Mouse (Mus musculus): ENCODE results near the gene Gm6793.

The Gm6793 gene

DNA sequence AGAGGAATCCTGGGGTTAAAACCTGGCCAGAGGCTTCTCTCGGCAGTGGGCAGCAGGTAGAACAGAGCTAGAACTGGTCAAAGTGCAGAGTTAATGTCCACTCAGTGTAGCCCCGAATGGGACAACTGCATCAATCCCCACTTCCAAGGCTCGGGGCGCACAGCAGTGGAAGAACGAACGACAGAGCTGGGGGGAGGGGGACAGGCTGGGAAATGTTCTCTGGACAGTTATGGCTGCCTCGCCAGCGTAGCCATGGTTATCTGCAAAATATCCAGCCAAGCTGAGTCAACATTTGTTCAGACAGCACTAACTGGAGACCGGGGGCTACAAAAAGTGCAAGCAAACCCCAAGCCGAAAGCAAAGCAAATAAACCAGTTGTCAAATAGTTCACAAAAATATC is 36.7 kb downstream of the Gm6793 start:
- no peak for DNase-seq

DNA sequence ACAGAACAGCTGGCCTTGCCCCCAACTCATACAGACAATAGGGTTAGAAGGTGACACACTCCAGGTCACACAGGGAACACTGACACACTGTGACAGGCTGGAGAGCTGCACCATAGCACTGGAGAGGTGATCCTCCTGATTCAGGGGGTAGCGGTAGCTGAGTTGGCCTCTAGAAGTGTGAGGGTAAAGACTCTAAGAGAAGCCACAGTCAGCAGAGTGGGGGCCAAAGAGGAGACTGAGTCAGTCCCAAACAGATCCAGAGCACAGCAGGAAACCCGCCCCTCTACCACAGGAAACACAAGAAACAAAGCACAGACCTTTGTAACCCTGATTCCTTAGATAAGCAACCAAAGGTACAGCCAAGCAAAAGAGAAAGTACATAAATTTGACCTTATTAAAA is 38.5 kb downstream of the Gm6793 start:
- no peak for DNase-seq

DNA sequence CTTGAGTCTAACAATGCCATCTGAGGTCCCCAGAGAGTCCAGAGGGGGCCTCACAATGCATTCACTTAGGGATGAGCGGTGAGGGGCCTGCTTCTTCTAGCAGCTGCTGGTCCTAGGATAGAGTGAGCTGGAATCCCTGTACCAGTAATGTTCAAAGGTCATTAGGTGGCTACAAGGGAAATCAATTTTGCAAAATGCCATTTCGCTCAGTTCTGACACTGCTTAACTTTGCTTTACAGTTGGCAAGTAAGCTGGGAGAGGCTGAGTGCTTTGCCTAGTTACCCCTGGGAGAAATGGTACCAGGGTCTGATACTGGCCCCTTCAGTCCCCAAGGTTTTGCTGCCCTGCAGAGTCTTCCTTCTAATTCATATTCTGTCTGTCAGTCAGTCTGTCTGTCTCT is 39.1 kb downstream of the Gm6793 start:
- no peak for DNase-seq

DNA sequence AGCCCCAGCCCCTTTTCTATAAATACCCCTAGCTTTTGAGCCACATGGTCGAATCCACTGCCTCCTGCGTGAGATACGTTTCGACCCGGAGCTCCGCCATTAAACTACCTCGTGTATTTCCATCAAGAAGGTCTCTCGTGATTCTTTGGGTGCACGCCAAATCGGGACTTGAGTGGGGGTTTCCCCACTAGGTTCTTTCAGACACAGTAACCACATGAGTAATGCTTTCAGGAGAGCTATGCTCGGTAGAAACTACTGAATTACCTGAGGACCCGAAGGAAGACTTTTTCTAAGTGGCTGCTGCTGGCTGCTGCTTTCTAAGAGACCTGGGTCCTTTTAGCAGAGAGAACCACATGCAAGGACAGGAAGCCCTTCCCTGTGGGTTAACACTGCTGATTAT is 40.7 kb downstream of the Gm6793 start:
- DNase-seq, result no peak

DNA sequence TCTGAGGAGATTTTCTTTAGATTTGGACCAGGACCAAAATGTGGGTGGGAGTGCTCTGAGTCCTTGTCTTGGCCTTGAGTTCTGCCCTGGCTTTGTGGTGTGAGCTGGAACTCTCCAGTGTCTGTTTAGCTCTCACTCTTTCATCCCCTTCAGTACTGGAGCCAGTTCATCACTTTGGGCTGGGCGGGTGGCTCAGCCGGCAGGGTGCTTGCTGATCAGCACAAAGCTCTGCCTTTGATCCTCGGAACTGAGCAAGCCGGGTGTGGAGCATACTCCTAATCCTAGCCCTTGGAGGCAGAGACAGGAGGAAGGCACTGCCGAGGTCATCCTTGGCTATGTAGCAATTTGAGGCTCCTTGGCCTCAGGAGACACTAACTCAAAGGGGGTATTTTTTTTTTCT is 45.8 kb downstream of the Gm6793 start:
- DNase-seq, result no peak

DNA sequence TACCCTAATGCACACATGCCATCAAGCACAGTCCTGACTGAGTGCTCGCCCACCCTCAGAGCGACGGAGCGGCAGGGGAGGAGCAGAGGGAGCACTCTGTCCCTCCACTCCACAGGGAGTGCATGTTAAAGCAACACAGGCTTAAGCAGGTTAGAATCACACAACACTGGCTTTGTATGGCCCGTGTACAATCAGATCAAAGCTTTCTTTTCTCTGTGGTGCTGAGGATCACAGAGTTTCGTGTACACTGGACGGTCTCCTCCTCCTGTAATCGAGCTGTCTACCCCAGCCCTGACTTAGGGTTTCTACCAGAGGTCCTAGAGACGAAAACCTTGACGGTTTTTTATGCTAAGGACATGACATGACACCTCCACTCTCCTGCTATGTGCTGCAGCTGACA is 46.3 kb downstream of the Gm6793 start:
- DNase-seq, result no peak

DNA sequence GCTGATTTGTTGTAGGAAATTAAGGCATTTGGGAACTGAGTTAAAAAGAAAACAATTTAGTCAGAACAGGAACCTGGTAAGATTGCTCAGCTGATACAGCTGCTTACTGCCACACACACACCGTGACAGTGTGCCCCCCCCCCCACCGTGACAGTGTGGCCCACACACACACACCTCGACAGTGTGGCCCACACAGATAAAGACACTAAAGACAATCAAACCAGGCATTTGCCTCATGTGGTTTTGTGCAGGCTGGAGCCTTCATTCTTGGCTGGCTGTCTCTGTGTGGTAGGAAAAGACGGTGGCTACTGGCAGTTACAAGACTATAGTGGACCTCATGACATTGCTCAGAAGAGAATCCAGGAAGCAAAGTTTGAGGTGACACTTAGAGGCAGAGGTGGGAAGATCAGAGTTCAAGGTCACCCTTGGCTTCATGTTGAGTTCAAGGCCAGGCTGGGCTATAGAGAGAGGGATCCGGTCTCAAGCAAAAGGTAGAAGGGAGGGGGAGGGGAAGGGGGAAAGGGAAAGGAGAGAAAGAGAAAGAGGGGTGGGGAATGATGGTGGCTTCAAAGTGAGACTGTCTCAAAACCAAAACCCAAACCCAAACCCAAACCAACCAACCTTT is 47.5 kb downstream of the Gm6793 start:
- DNase-seq, result no peak

DNA sequence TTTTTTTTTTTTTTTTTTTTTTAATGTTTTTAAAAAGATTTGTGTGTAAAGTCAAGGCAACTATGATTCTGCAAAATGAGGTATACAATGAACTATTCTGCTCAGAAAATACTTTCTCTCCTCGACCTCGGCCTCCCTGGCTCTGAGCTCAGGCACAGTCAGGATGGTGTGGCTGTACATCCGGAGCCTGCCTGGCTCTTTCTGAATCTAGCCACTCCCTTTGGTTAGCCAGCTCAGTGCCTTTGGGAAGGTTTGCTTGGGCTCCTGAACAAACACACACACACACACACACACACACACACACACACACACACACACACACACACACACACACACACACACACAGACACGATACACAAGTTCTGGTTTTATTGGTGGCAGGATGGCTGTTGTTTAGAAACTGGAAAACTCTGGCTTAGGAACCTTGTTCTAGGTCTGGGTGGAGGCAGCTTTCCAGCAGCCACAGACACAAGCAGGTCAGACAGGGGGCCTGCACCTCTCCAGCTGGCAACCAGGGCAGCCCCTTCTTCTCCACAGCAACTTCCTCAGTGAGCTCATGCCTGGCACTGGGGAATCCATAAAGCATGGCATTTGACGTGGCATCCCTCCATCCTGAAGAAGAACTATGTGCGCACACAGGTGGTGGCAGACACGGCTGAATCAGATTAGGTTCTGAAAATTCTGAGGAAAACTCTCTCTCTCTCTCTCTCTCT is 49.8 kb downstream of the Gm6793 start:
- no peak for DNase-seq

DNA sequence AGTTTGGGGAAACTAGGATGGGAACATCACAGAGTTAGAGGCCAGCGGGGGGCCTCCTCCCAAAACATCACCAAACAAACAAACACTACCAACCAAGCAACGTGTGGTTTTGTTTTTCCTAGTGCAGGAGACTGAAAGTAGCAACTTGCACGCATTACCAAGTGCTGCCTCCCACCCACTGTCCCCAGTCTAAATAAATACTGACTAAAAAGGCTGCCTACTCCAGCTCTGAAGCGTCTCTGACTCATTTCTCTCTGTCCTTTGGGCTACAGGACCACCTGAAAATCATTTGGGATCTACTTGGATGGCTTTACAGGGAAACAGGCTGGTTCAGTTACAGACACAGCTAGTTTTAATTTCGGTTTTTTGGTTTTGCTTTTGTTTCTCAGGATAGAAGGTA is 50.5 kb downstream of the Gm6793 start:
- no peak for DNase-seq

DNA sequence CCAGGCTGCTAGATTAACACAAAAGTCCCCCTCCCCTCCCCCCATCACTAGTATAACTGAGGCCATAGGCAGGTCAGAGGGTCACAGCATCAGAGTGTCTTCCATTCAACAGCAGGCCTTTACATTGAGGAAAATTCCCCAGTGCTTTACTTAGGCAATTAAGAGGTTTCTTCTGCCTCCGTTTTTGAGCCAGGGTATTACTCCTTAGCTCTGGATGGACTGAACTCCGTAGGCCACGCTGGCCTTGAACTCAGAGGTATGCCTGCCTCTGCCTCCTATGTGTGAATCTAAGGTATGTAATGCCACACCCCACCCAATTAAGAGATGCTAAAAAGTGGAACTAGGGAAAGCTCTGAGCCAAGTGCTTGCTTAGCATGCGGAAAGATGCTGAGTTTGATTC is 51.3 kb downstream of the Gm6793 start:
- DNase-seq, result no peak
